11 mouse cellular contexts compared by ENCODE assay signal in genomic region chr8:107046976-107047375, GRCm38 (mm10). TPM values are rescaled to one million over a fixed set of nuclear protein-coding genes. Genes with fewer than 3 reads are reported as not detected.
DNase-seq lines count a peak whose midpoint lies in the region; ATAC-seq and TF ChIP-seq lines count a peak whose summit lies in the region.
"Had no signal": no experiment of that assay in that cellular context is flagged by ENCODE, and none has a peak within 500 bp of the region (broad histone marks: within the 10 kb centered on the region; RNA-seq: fewer than 3 reads in every experiment).

No protein-coding gene starts in this region.

- TF ChIP-seq CTCF in cerebellum, adult 2 months (IDR thresholded peaks at IDR 0.05; ENCODE audit: borderline replicate concordance, insufficient read depth, low read depth, low read length): no peak

- H3K36me3 ChIP-seq in kidney, embryonic 15.5 days: peaks cover 83% of the 10 kb centered on the region
- H3K36me3 ChIP-seq in ES-E14 (ENCODE audit: control insufficient read depth, insufficient read depth, low read length, poor library complexity, severe bottlenecking): peaks cover 40% of the 10 kb centered on the region
- peaks cover 82% of the 10 kb centered on the region for H3K36me3 ChIP-seq in embryonic facial prominence, embryonic 14.5 days (ENCODE audit: control insufficient read depth, insufficient read depth, low read length)
- peaks cover 83% of the 10 kb centered on the region for H3K36me3 ChIP-seq in liver, embryonic 12.5 days

- H3K9me3 ChIP-seq in kidney, embryonic 15.5 days (replicated peaks): no peaks in the 10 kb centered on the region
- H3K9me3 ChIP-seq in ES-E14 (ENCODE audit: control insufficient read depth, insufficient read depth, low read depth, low read length): no peaks in the 10 kb centered on the region
- H3K9me3 ChIP-seq in embryonic facial prominence, embryonic 14.5 days (ENCODE audit: control insufficient read depth, low read length): no peaks in the 10 kb centered on the region
- H3K9me3 ChIP-seq in liver, embryonic 12.5 days (replicated peaks): no peaks in the 10 kb centered on the region; the same call in 1 of the 2 replicates

- no peak for DNase-seq in kidney, adult 11 months
- DNase-seq in ES-E14 (ENCODE audit: low read depth, low spot score): no peak
- no peak for DNase-seq in embryonic facial prominence, embryonic 14.5 days (ENCODE audit: low spot score)
- no peak for DNase-seq in cerebellum, adult 2 months
- DNase-seq in T-cell, adult 2 months (ENCODE audit: low spot score): no peak
- DNase-seq: right cerebral cortex, postnatal 25 days had no signal

- ATAC-seq in kidney, embryonic 15.5 days (replicated peaks; ENCODE audit: low FRiP score): no peak
- no peak for ATAC-seq in embryonic facial prominence, embryonic 14.5 days (ENCODE audit: low read depth)
- no peak for ATAC-seq in liver, embryonic 12.5 days

- H3K27me3 ChIP-seq in kidney, embryonic 15.5 days: no peaks in the 10 kb centered on the region
- no peaks in the 10 kb centered on the region for H3K27me3 ChIP-seq in embryonic facial prominence, embryonic 14.5 days (replicated peaks; ENCODE audit: control insufficient read depth, insufficient read depth, low read length)
- no peaks in the 10 kb centered on the region for H3K27me3 ChIP-seq in liver, embryonic 12.5 days (replicated peaks)
- H3K27me3 ChIP-seq in cerebellum, adult 2 months (ENCODE audit: control insufficient read depth, insufficient read depth, low read length): no peaks in the 10 kb centered on the region
- H3K27me3 ChIP-seq: Patski had no signal

- no peak for TF ChIP-seq POLR2A in cerebellum, adult 2 months (IDR thresholded peaks at IDR 0.05; ENCODE audit: borderline replicate concordance, insufficient read depth, low read length)

- in situ Hi-C loops in ES-E14 (cut with MboI; ENCODE audit: low sequenced_read_pairs in 2 of 2, unreplicated experiment in 2 of 2): no loop called here

- peak overlapping the region; percentile 84; the same call in 1 of the 2 replicates for H3K9ac ChIP-seq in kidney, embryonic 15.5 days
- peak overlapping the region; percentile 0; the same call in 1 of the 2 replicates for H3K9ac ChIP-seq in ES-E14 (ENCODE audit: insufficient read depth, low read depth, low read length, poor library complexity, severe bottlenecking)
- H3K9ac ChIP-seq in embryonic facial prominence, embryonic 14.5 days (ENCODE audit: low read depth, low read length): no peak overlapping the region
- 0 out of 2 replicates have a peak overlapping the region, but pooled peaks have one; percentile 87 for H3K9ac ChIP-seq in liver, embryonic 12.5 days

- H3K27ac ChIP-seq in kidney, embryonic 15.5 days: no peak overlapping the region
- no peak overlapping the region for H3K27ac ChIP-seq in ES-E14 (ENCODE audit: insufficient read depth, low read depth, low read length, poor library complexity, severe bottlenecking)
- H3K27ac ChIP-seq in embryonic facial prominence, embryonic 14.5 days (replicated peaks; ENCODE audit: low read depth, low read length): no peak overlapping the region
- no peak overlapping the region for H3K27ac ChIP-seq in liver, embryonic 12.5 days
- H3K27ac ChIP-seq in cerebellum, adult 2 months (ENCODE audit: insufficient read depth, low read length): no peak overlapping the region

- H3K4me1 ChIP-seq in kidney, embryonic 15.5 days: peaks cover 23% of the 10 kb centered on the region
- H3K4me1 ChIP-seq in ES-E14 (ENCODE audit: control insufficient read depth in 2 of 2, insufficient read depth in 2 of 2, low read length in 2 of 2, poor library complexity in 1 of 2): no peaks in the 10 kb centered on the region; a peak in 1 of 4 replicates
- no peaks in the 10 kb centered on the region for H3K4me1 ChIP-seq in embryonic facial prominence, embryonic 14.5 days (ENCODE audit: control insufficient read depth, insufficient read depth, low read length)
- H3K4me1 ChIP-seq in liver, embryonic 12.5 days: peaks cover 45% of the 10 kb centered on the region
- 0 out of 2 replicates have a peak, but pooled peaks cover 2% of the 10 kb centered on the region for H3K4me1 ChIP-seq in cerebellum, adult 2 months (ENCODE audit: control insufficient read depth, insufficient read depth, low read length)

- 83% methylated on average over 5 of the region's 5 CpGs for WGBS in kidney, embryonic 15.5 days
- 83% methylated on average over 5 of the region's 5 CpGs for WGBS in embryonic facial prominence, embryonic 14.5 days
- WGBS in liver, embryonic 12.5 days (ENCODE audit: insufficient replicate concordance): 66% methylated on average over 5 of the region's 5 CpGs
- WGBS in cerebellum, adult 2 months: 52% methylated on average over 5 of the region's 5 CpGs

- H3K4me3 ChIP-seq in kidney, embryonic 15.5 days (replicated peaks): peak overlapping the region; percentile 83
- no peak overlapping the region for H3K4me3 ChIP-seq in ES-E14 (ENCODE audit: insufficient read depth in 1 of 2, low read depth in 1 of 2, low read length in 2 of 2, poor library complexity in 1 of 2, severe bottlenecking in 1 of 2)
- 0 out of 2 replicates have a peak overlapping the region, but pooled peaks have one; percentile 77 for H3K4me3 ChIP-seq in embryonic facial prominence, embryonic 14.5 days (ENCODE audit: low read depth, low read length)
- H3K4me3 ChIP-seq in liver, embryonic 12.5 days: peak overlapping the region; percentile 80; the same call in 1 of the 2 replicates
- H3K4me3 ChIP-seq in cerebellum, adult 2 months (replicated peaks; ENCODE audit: insufficient read depth, low read depth, low read length): no peak overlapping the region

- H3K4me2 ChIP-seq in kidney, embryonic 15.5 days: peak overlapping the region; percentile 78
- H3K4me2 ChIP-seq in embryonic facial prominence, embryonic 14.5 days (ENCODE audit: low read depth, low read length): peak overlapping the region; percentile 86
- peak overlapping the region; percentile 96 for H3K4me2 ChIP-seq in liver, embryonic 12.5 days

TF ChIP-seq in ES-E14, 5 proteins besides CTCF, POLR2A, EP300 and RAD21:
- TF ChIP-seq CHD2 (IDR thresholded peaks at IDR 0.05; ENCODE audit: low read depth, low read length): no peak
- TF ChIP-seq ZNF384 (IDR thresholded peaks at IDR 0.05; ENCODE audit: low read depth, low read length): no peak
- no peak for TF ChIP-seq MAFK (IDR thresholded peaks at IDR 0.05; ENCODE audit: insufficient read depth, low read depth, low read length)
- no peak for TF ChIP-seq ZC3H11A (IDR thresholded peaks at IDR 0.05; ENCODE audit: borderline replicate concordance, low read depth, low read length)
- TF ChIP-seq HCFC1 (IDR thresholded peaks at IDR 0.05; ENCODE audit: borderline replicate concordance, insufficient read depth, low read length): no peak

RNA-seq across cellular contexts. Expression of gene Pdf, which starts 1.4 kb away (rescaled TPM):
- polyA plus RNA-seq in kidney, embryonic 15.5 days (2015; fragmentation: Nextera tagmentation; extraction: Ambion mirVana): 57.8 and 60.5 TPM in 2 replicates
- 15.4 and 16.1 TPM in 2 replicates for total RNA-seq in ES-E14 (2012; rRNA removed)
- polyA plus RNA-seq in embryonic facial prominence, embryonic 14.5 days (2014; fragmentation: Nextera tagmentation; extraction: Ambion mirVana): 30.5 and 31.7 TPM in 2 replicates
- polyA plus RNA-seq in liver, embryonic 12.5 days (2016; fragmentation: Nextera tagmentation; extraction: Ambion mirVana): 30.1 and 35.4 TPM in 2 replicates
- 34.0 and 34.2 TPM in 2 replicates for polyA plus RNA-seq in cerebellum, adult 2 months (2012; rRNA removed)

RNA-seq across cellular contexts. Expression of gene Cog8, which starts 9.5 kb away (rescaled TPM):
- polyA plus RNA-seq in kidney, embryonic 15.5 days (2015; fragmentation: Nextera tagmentation; extraction: Ambion mirVana): 38.2 and 40.1 TPM in 2 replicates
- 37.8 and 39.1 TPM in 2 replicates for total RNA-seq in ES-E14 (2012; rRNA removed)
- 32.8 and 39.0 TPM in 2 replicates for polyA plus RNA-seq in embryonic facial prominence, embryonic 14.5 days (2014; fragmentation: Nextera tagmentation; extraction: Ambion mirVana)
- polyA plus RNA-seq in liver, embryonic 12.5 days (2016; fragmentation: Nextera tagmentation; extraction: Ambion mirVana): 31.2 and 32.2 TPM in 2 replicates
- polyA plus RNA-seq in cerebellum, adult 2 months (2012; rRNA removed): 47.1 and 48.9 TPM in 2 replicates

RNA-seq across cellular contexts. Expression of gene Nip7, which starts 9.7 kb away (rescaled TPM):
- polyA plus RNA-seq in kidney, embryonic 15.5 days (2015; fragmentation: Nextera tagmentation; extraction: Ambion mirVana): 92.7 and 97.7 TPM in 2 replicates
- total RNA-seq in ES-E14 (2012; rRNA removed): 169 and 189 TPM in 2 replicates
- 97.3 and 98.4 TPM in 2 replicates for polyA plus RNA-seq in embryonic facial prominence, embryonic 14.5 days (2014; fragmentation: Nextera tagmentation; extraction: Ambion mirVana)
- 83.4 and 83.8 TPM in 2 replicates for polyA plus RNA-seq in liver, embryonic 12.5 days (2016; fragmentation: Nextera tagmentation; extraction: Ambion mirVana)
- polyA plus RNA-seq in cerebellum, adult 2 months (2012; rRNA removed): 44.6 and 51.0 TPM in 2 replicates

RNA-seq across cellular contexts. Expression of gene Vps4a, which starts 16.0 kb away (rescaled TPM):
- 65.9 and 70.0 TPM in 2 replicates for polyA plus RNA-seq in kidney, embryonic 15.5 days (2015; fragmentation: Nextera tagmentation; extraction: Ambion mirVana)
- total RNA-seq in ES-E14 (2012; rRNA removed): 16.6 and 24.1 TPM in 2 replicates
- polyA plus RNA-seq in embryonic facial prominence, embryonic 14.5 days (2014; fragmentation: Nextera tagmentation; extraction: Ambion mirVana): 71.3 and 78.2 TPM in 2 replicates
- 32.8 and 33.7 TPM in 2 replicates for polyA plus RNA-seq in liver, embryonic 12.5 days (2016; fragmentation: Nextera tagmentation; extraction: Ambion mirVana)
- polyA plus RNA-seq in cerebellum, adult 2 months (2012; rRNA removed): 111 TPM in 2 replicates

RNA-seq across cellular contexts. Expression of gene Tmed6, which starts 18.5 kb away (rescaled TPM):
- 23.2 and 23.8 TPM in 2 replicates for polyA plus RNA-seq in kidney, embryonic 15.5 days (2015; fragmentation: Nextera tagmentation; extraction: Ambion mirVana)
- 0.27 and 0.48 TPM in 2 replicates for total RNA-seq in ES-E14 (2012; rRNA removed)
- not detected in 2 replicates for polyA plus RNA-seq in embryonic facial prominence, embryonic 14.5 days (2014; fragmentation: Nextera tagmentation; extraction: Ambion mirVana)
- polyA plus RNA-seq in liver, embryonic 12.5 days (2016; fragmentation: Nextera tagmentation; extraction: Ambion mirVana): 5.6 and 5.7 TPM in 2 replicates
- not detected in 2 replicates for polyA plus RNA-seq in cerebellum, adult 2 months (2012; rRNA removed)
- total RNA-seq: left cerebral cortex, adult 8-10 months had no signal
- polyA plus RNA-seq: embryonic facial prominence, embryonic 11.5 days had no signal

Comparison
In these comparisons a context has a peak if more than half of its experiments do, and no peak if none do; other contexts are left out.
1. H3K4me3 ChIP-seq: peak in kidney, embryonic 15.5 days (single experiment), embryonic facial prominence, embryonic 14.5 days (single experiment) and liver, embryonic 12.5 days (single experiment); none in ES-E14 (0 of 2) and cerebellum, adult 2 months (single experiment).
2. Peak in every context shown above with its lines, with median percentiles within 50 percentile points of each other: H3K4me2 ChIP-seq.